Mouse (Mus musculus): ENCODE measurements at regions not wholly inside any gene's neighbourhood (a gene's known extent, or its start where the extent isn't known, plus 50 kb on each side); places are given as distances from the start of the nearest gene placed in this dataset.

- Histone ChIP-seq H3K4me1 (ENCODE audit: control insufficient read depth, insufficient read depth, low read length) (peaks cover 3% of the 10 kb centered on the region), H3K27ac (ENCODE audit: insufficient read depth, low read length) (no peak overlapping the region), H3K9me3 (replicated peaks; ENCODE audit: control insufficient read depth, insufficient read depth, low read length, poor library complexity, severe bottlenecking) (no peaks in the 10 kb centered on the region), H3K4me3 (ENCODE audit: low read depth, low read length) (no peak overlapping the region), H3K36me3 (ENCODE audit: control insufficient read depth, insufficient read depth, low read length, poor library complexity, severe bottlenecking) (no peaks in the 10 kb centered on the region), H3K27me3 (ENCODE audit: control insufficient read depth, insufficient read depth, low read length, poor library complexity, severe bottlenecking) (no peaks in the 10 kb centered on the region), H3K9ac (ENCODE audit: low read depth, poor library complexity, severe bottlenecking) (no peak overlapping the region)
- TF ChIP-seq EP300 (IDR thresholded peaks at IDR 0.05; ENCODE audit: insufficient read depth, low read depth, low read length), result no peak
- no peak for TF ChIP-seq POLR2A (IDR thresholded peaks at IDR 0.05; ENCODE audit: insufficient read depth, low read length)
These were observed 54.5 kb upstream of the Ednrb start for GRCm38 (mm10) chr14:103898689-103899088.

- Histone ChIP-seq H3K9me3 (replicated peaks; ENCODE audit: control insufficient read depth, insufficient read depth, low read length, poor library complexity, severe bottlenecking) (no peaks in the 10 kb centered on the region), H3K36me3 (ENCODE audit: control insufficient read depth, insufficient read depth, low read length, poor library complexity, severe bottlenecking) (no peaks in the 10 kb centered on the region), H3K9ac (ENCODE audit: low read depth, poor library complexity, severe bottlenecking) (no peak overlapping the region), H3K27me3 (ENCODE audit: control insufficient read depth, insufficient read depth, low read length, poor library complexity, severe bottlenecking) (no peaks in the 10 kb centered on the region), H3K27ac (ENCODE audit: insufficient read depth, low read length) (no peak overlapping the region), H3K4me3 (ENCODE audit: low read depth, low read length) (no peak overlapping the region), H3K4me1 (ENCODE audit: control insufficient read depth, insufficient read depth, low read length) (peaks cover 3% of the 10 kb centered on the region)
- no peak for TF ChIP-seq CTCF (IDR thresholded peaks at IDR 0.05; ENCODE audit: low read depth, low read length)
- TF ChIP-seq POLR2A (IDR thresholded peaks at IDR 0.05; ENCODE audit: insufficient read depth, low read length), result no peak
- no peak for TF ChIP-seq EP300 (IDR thresholded peaks at IDR 0.05; ENCODE audit: insufficient read depth, low read depth, low read length)
These were observed 51.1 kb upstream of the Ednrb start for GRCm38 (mm10) chr14:103895261-103895660.
